Mouse (Mus musculus) heart, embryonic 13.5 days (tissue): Measurements from ENCODE around the gene Klhdc3. TPM values are rescaled to one million over a fixed set of nuclear protein-coding genes. Genes with fewer than 3 reads are reported as not detected.
A peak's percentile ranks its signal among the peaks of the same experiment; 100 is the strongest.

Experiments
- ATAC-seq: fragments of 200-750 bp; cut with Nextera tagmentation; 2 replicates; pipeline ENCODE4 v1.8.0; 2017; ENCODE audit warnings: moderate TSS enrichment; ENCODE audit not compliant: insufficient number of reproducible peaks, low FRiP score, low TSS enrichment; ENCODE audit errors: extremely low read depth
- H3K27ac ChIP-seq: fragments of 300-500 bp; sonication (generic); replicated peaks from 2 replicates; pipeline ENCODE4 v1.5.1; 2015; ENCODE audit warnings: moderate library complexity, mild to moderate bottlenecking, inconsistent platforms
- H3K27me3 ChIP-seq: fragments of 300-500 bp; sonication (generic); replicated peaks from 2 replicates; pipeline ENCODE4 v1.6.1; 2015; ENCODE audit warnings: mild to moderate bottlenecking, inconsistent platforms
- H3K36me3 ChIP-seq: fragments of 300-500 bp; sonication (generic); 2 replicates; pipeline ENCODE4 v1.6.1; 2015; ENCODE audit warnings: mild to moderate bottlenecking, inconsistent platforms
- H3K4me1 ChIP-seq: fragments of 300-500 bp; sonication (generic); 2 replicates; pipeline ENCODE4 v1.6.1; 2015; ENCODE audit warnings: inconsistent platforms
- H3K4me2 ChIP-seq: fragments of 300-500 bp; sonication (generic); 2 replicates; pipeline ENCODE4 v1.6.1; 2015; ENCODE audit warnings: inconsistent platforms, mild to moderate bottlenecking, moderate library complexity
- H3K4me3 ChIP-seq: fragments of 300-500 bp; sonication (generic); 2 replicates; pipeline ENCODE4 v1.5.1; 2015; ENCODE audit warnings: moderate library complexity, mild to moderate bottlenecking, inconsistent platforms
- H3K9ac ChIP-seq: fragments of 300-500 bp; sonication (generic); 2 replicates; pipeline ENCODE4 v1.6.1; 2015; ENCODE audit warnings: inconsistent platforms, mild to moderate bottlenecking, moderate library complexity
- H3K9me3 ChIP-seq: fragments of 300-500 bp; sonication (generic); 2 replicates; pipeline ENCODE4 v1.6.1; 2016; ENCODE audit warnings: inconsistent platforms
- WGBS: fragments of 180-500 bp; shearing (Covaris S2); methylation state at CpG from one replicate; pipeline ENCODE4 v1.1.7; 2015; ENCODE audit warnings: mixed read lengths; 5-methylcytosine and 5-hydroxymethylcytosine counted together
- polyA plus RNA-seq: library from polyadenylated mRNA; unstranded; fragments of >200 nt; fragmentation: Nextera tagmentation; extraction: Ambion mirVana; gene quantifications from 2 replicates; pipeline ENCODE4 v1.2.1, GENCODE M21; 2015

Klhdc3 gene
- polyA plus RNA-seq, 1 experiment from 2014 or later, result 136 TPM

GRCm38 (mm10) chr17:46678416-46678815 lies 2.3 kb downstream of the Klhdc3 start, which contains the start of gene Mea1:
Gene Mea1, plus strand, starts transcription at chr17:46678793.
- peaks cover 52% of the 10 kb centered on the region for H3K36me3 ChIP-seq
- H3K9me3 ChIP-seq, result no peaks in the 10 kb centered on the region
- H3K4me3 ChIP-seq, result peak within 1 kb of the TSS; percentile 97
- ATAC-seq, result no peak
- 68% methylated on average over 9 of the region's 9 CpGs for WGBS
- peak within 1 kb of the TSS; percentile 96 for H3K9ac ChIP-seq
- H3K4me2 ChIP-seq, result peak within 1 kb of the TSS; percentile 87
- H3K27ac ChIP-seq, result peak within 1 kb of the TSS; percentile 96
- H3K4me1 ChIP-seq, result peaks cover 46% of the 10 kb centered on the region
- no peaks in the 10 kb centered on the region for H3K27me3 ChIP-seq

GRCm38 (mm10) chr17:46674530-46675283 lies 6.0 kb downstream of the Klhdc3 start:
- no peak for ATAC-seq
- 22% methylated on average over 15 of the region's 15 CpGs for WGBS
- peaks cover 43% of the 10 kb centered on the region for H3K4me1 ChIP-seq
- peak overlapping the region; percentile 83 for H3K4me3 ChIP-seq
- H3K4me2 ChIP-seq, result peak overlapping the region; percentile 81
- H3K9me3 ChIP-seq, result no peaks in the 10 kb centered on the region
- H3K9ac ChIP-seq, result peak overlapping the region; percentile 92
- H3K27ac ChIP-seq, result peak overlapping the region; percentile 85
- H3K27me3 ChIP-seq, result no peaks in the 10 kb centered on the region
- H3K36me3 ChIP-seq, result peaks cover 64% of the 10 kb centered on the region

GRCm38 (mm10) chr17:46673850-46674529 lies 6.7 kb downstream of the Klhdc3 start, which contains the start of gene Rrp36:
Gene Rrp36, minus strand, starts transcription at chr17:46674352.
- Histone ChIP-seq H3K9ac (peak within 1 kb of the TSS; percentile 92), H3K4me1 (peaks cover 36% of the 10 kb centered on the region), H3K27me3 (no peaks in the 10 kb centered on the region), H3K4me3 (peak within 1 kb of the TSS; percentile 83), H3K36me3 (peaks cover 71% of the 10 kb centered on the region), H3K4me2 (peak within 1 kb of the TSS; percentile 81), H3K27ac (peak within 1 kb of the TSS; percentile 85), H3K9me3 (no peaks in the 10 kb centered on the region)
- peak; percentile 77 for ATAC-seq
- WGBS, result under 1% methylated on average over 43 of the region's 43 CpGs

GRCm38 (mm10) chr17:46669911-46670310 lies 10.8 kb downstream of the Klhdc3 start:
- ATAC-seq, result no peak
- no peak overlapping the region for H3K4me2 ChIP-seq
- H3K27me3 ChIP-seq, result no peaks in the 10 kb centered on the region
- no peak overlapping the region for H3K9ac ChIP-seq
- peaks cover 77% of the 10 kb centered on the region for H3K36me3 ChIP-seq
- no peak overlapping the region for H3K27ac ChIP-seq
- H3K9me3 ChIP-seq, result no peaks in the 10 kb centered on the region
- 93% methylated on average over 10 of the region's 10 CpGs for WGBS
- H3K4me3 ChIP-seq, result no peak overlapping the region
- peaks cover 17% of the 10 kb centered on the region for H3K4me1 ChIP-seq

- H3K9ac ChIP-seq, result no peak overlapping the region
- H3K27ac ChIP-seq, result no peak overlapping the region
- peaks cover 1% of the 10 kb centered on the region; the same call in 1 of the 2 replicates for H3K4me1 ChIP-seq
- no peaks in the 10 kb centered on the region for H3K27me3 ChIP-seq
- no peak overlapping the region for H3K4me3 ChIP-seq
- 81% methylated on average over 16 of the region's 16 CpGs for WGBS
- H3K36me3 ChIP-seq, result peaks cover 93% of the 10 kb centered on the region
- H3K9me3 ChIP-seq, result no peaks in the 10 kb centered on the region
- ATAC-seq, result no peak
- H3K4me2 ChIP-seq, result no peak overlapping the region
These were observed 13.0 kb downstream of the Klhdc3 start for GRCm38 (mm10) chr17:46667712-46668111.

GRCm38 (mm10) chr17:46662730-46663129 lies 18.0 kb downstream of the Klhdc3 start:
- no peak overlapping the region; the same call in 1 of the 2 replicates for H3K9ac ChIP-seq
- H3K4me3 ChIP-seq, result no peak overlapping the region
- H3K4me2 ChIP-seq, result no peak overlapping the region
- 87% methylated on average over 5 of the region's 5 CpGs for WGBS
- H3K27me3 ChIP-seq, result no peaks in the 10 kb centered on the region
- no peak overlapping the region for H3K27ac ChIP-seq
- no peaks in the 10 kb centered on the region for H3K4me1 ChIP-seq
- H3K36me3 ChIP-seq, result peaks cover 100% of the 10 kb centered on the region
- ATAC-seq, result no peak
- no peaks in the 10 kb centered on the region for H3K9me3 ChIP-seq

GRCm38 (mm10) chr17:46661981-46662380 lies 18.7 kb downstream of the Klhdc3 start:
- WGBS, result 88% methylated on average over 12 of the region's 12 CpGs
- no peaks in the 10 kb centered on the region for H3K27me3 ChIP-seq
- no peak for ATAC-seq

GRCm38 (mm10) chr17:46661351-46661750 lies 19.4 kb downstream of the Klhdc3 start:
- no peak overlapping the region for H3K9ac ChIP-seq
- H3K27me3 ChIP-seq, result no peaks in the 10 kb centered on the region
- peaks cover 100% of the 10 kb centered on the region for H3K36me3 ChIP-seq
- no peak for ATAC-seq
- no peaks in the 10 kb centered on the region for H3K4me1 ChIP-seq
- no peak overlapping the region for H3K4me2 ChIP-seq
- no peaks in the 10 kb centered on the region for H3K9me3 ChIP-seq
- no peak overlapping the region for H3K27ac ChIP-seq
- WGBS, result 88% methylated on average over 9 of the region's 9 CpGs
- no peak overlapping the region for H3K4me3 ChIP-seq

More at GRCm38 (mm10) chr17:46661981-46662380, 18.7 kb downstream of the Klhdc3 start:
- Histone ChIP-seq H3K9ac (no peak overlapping the region), H3K36me3 (peaks cover 100% of the 10 kb centered on the region), H3K27ac (no peak overlapping the region), H3K9me3 (no peaks in the 10 kb centered on the region), H3K4me1 (no peaks in the 10 kb centered on the region), H3K4me2 (no peak overlapping the region), H3K4me3 (no peak overlapping the region)

GRCm38 (mm10) chr17:46656054-46656453 lies 24.7 kb downstream of the Klhdc3 start:
- H3K4me1 ChIP-seq, result peaks cover 30% of the 10 kb centered on the region
- no peaks in the 10 kb centered on the region for H3K27me3 ChIP-seq
- H3K4me3 ChIP-seq, result no peak overlapping the region
- no peaks in the 10 kb centered on the region for H3K9me3 ChIP-seq
- peaks cover 88% of the 10 kb centered on the region for H3K36me3 ChIP-seq
- H3K4me2 ChIP-seq, result no peak overlapping the region
- H3K9ac ChIP-seq, result no peak overlapping the region
- 68% methylated on average over 6 of the region's 6 CpGs for WGBS
- no peak overlapping the region for H3K27ac ChIP-seq
- ATAC-seq, result no peak

- Histone ChIP-seq H3K27me3 (no peaks in the 10 kb centered on the region), H3K9me3 (no peaks in the 10 kb centered on the region), H3K4me3 (peak overlapping the region; percentile 80), H3K27ac (peak overlapping the region; percentile 98), H3K4me1 (peaks cover 46% of the 10 kb centered on the region), H3K36me3 (peaks cover 65% of the 10 kb centered on the region), H3K9ac (peak overlapping the region; percentile 97), H3K4me2 (peak overlapping the region; percentile 80)
- no peak for ATAC-seq
- 55% methylated on average over 20 of the region's 20 CpGs for whole genome bisulfite sequencing
These were observed 28.8 kb downstream of the Klhdc3 start for GRCm38 (mm10) chr17:46651755-46652547.

GRCm38 (mm10) chr17:46651292-46651691 lies 29.4 kb downstream of the Klhdc3 start:
- 65% methylated on average over 17 of the region's 17 CpGs for WGBS
- H3K4me2 ChIP-seq, result peak overlapping the region; percentile 80
- peak overlapping the region; percentile 97 for H3K9ac ChIP-seq
- H3K27ac ChIP-seq, result peak overlapping the region; percentile 98
- no peak for ATAC-seq
- peak overlapping the region; percentile 80 for H3K4me3 ChIP-seq
- H3K4me1 ChIP-seq, result peaks cover 51% of the 10 kb centered on the region
- peaks cover 59% of the 10 kb centered on the region for H3K36me3 ChIP-seq
- H3K9me3 ChIP-seq, result no peaks in the 10 kb centered on the region
- no peaks in the 10 kb centered on the region for H3K27me3 ChIP-seq
